Mouse (Mus musculus) adrenal gland, adult 10 weeks (tissue): ENCODE measurements around the gene Paqr3. TPM values are rescaled to one million over a fixed set of nuclear protein-coding genes. Genes with fewer than 3 reads are reported as not detected.

ENCODE experiments used
- polyA plus RNA-seq: library from polyadenylated mRNA; stranded (reverse); fragments of 350-450 nt; fragmentation: Illumina TruSeq; extraction: RNeasy Lipid Tissue Mini Kit (QIAGEN cat#74804); gene quantifications from one replicate; pipeline ENCODE4 v1.2.3, GENCODE M21; 2014; ENCODE audit warnings: low read depth, low replicate concordance

The Paqr3 gene
- polyA plus RNA-seq, result 2.9 TPM

DNA sequence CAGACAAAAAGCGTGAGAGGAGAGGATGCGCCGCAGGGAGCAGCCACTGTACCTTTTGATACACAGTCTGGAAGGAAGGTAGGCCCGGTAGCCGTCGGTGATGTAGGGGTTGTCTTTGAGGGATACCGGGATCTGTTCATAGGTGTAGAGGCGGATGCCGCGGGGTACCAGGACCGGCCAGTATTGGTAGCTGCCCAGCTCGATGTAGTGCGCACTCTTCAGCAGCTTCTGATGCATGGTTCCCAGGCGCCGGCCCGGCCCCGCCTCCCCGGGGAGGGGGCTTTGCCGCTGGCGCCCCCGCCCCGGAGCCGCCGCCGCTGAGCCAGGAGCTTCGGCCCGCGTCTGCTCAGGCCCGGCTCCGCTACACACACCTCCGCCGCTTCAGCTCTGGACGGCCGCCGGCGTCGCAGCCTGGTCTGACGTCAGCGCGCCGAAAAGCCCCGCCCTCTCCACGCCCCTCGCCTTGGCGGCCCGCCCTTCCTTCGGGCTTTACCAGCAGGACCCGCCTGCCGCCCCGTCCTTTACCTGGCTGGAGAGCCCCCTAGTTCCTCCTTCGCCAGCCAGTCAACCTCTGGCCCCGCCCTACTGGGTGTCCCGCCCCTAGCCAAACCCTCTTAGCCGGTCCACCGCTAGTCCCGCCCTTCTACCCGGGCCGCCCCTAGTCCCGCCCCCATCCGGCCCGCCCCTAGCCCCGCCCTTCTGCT lies at the start of gene Paqr3:
Paqr3 (minus strand) TSS at position 390 of the 704 bp plus-strand sequence.

Other genes with a start within 250 kb of the Paqr3 start
- 35.2 TPM for gene Bmp2k, start 113.9 kb downstream of the Paqr3 start, polyA plus RNA-seq